Mouse (Mus musculus) hindbrain, embryonic 14.5 days (tissue): Measurements from ENCODE around the gene Sh3bgrl3. TPM values are rescaled to one million over a fixed set of nuclear protein-coding genes. Genes with fewer than 3 reads are reported as not detected.

Experiments used
- ATAC-seq: fragments of 200-750 bp; cut with Nextera tagmentation; 2 replicates; pipeline ENCODE4 v1.8.0; 2017; ENCODE audit warnings: moderate number of reproducible peaks, mild to moderate bottlenecking, moderate TSS enrichment, moderate library complexity; ENCODE audit not compliant: low FRiP score
- DNase-seq: peaks from one replicate; pipeline ENCODE4 v3.0.0-alpha.2; 2015; ENCODE audit warnings: low spot score
- H3K27ac ChIP-seq: fragments of 300-500 bp; sonication (generic); 2 replicates; pipeline ENCODE4 v1.5.1; 2014; ENCODE audit warnings: mild to moderate bottlenecking, moderate library complexity
- H3K27me3 ChIP-seq: fragments of 300-500 bp; sonication (generic); 2 replicates; pipeline ENCODE4 v1.6.1; 2014; ENCODE audit warnings: mild to moderate bottlenecking, low read length, mixed read lengths; ENCODE audit not compliant: control insufficient read depth, insufficient read depth
- H3K36me3 ChIP-seq: fragments of 300-500 bp; sonication (generic); replicated peaks from 2 replicates; pipeline ENCODE4 v1.6.1; 2014; ENCODE audit not compliant: control insufficient read depth, insufficient read depth
- H3K4me1 ChIP-seq: fragments of 300-500 bp; sonication (generic); replicated peaks from 2 replicates; pipeline ENCODE4 v1.6.1; 2014; ENCODE audit warnings: antibody characterized with exemption, low read length, mixed read lengths; ENCODE audit not compliant: control insufficient read depth, insufficient read depth
- H3K4me2 ChIP-seq: fragments of 300-500 bp; sonication (generic); replicated peaks from 2 replicates; pipeline ENCODE4 v1.6.1; 2014; ENCODE audit warnings: mild to moderate bottlenecking, moderate library complexity
- H3K4me3 ChIP-seq: fragments of 300-500 bp; sonication (generic); replicated peaks from 2 replicates; pipeline ENCODE4 v1.5.1; 2014; ENCODE audit warnings: mild to moderate bottlenecking, low read length
- H3K9ac ChIP-seq: fragments of 300-500 bp; sonication (generic); 2 replicates; pipeline ENCODE4 v1.6.1; 2014
- H3K9me3 ChIP-seq: fragments of 300-500 bp; sonication (generic); 2 replicates; pipeline ENCODE4 v1.6.1; 2016; ENCODE audit warnings: low read length; ENCODE audit not compliant: control insufficient read depth
- WGBS: fragments of 180-500 bp; shearing (Covaris S2); extraction: QIAGEN DNeasy Blood & Tissue Kit; methylation state at CpG from one replicate; pipeline ENCODE4 v1.1.7; 2014; 5-methylcytosine and 5-hydroxymethylcytosine counted together
- polyA plus RNA-seq: library from polyadenylated mRNA; unstranded; fragments of >200 nt; fragmentation: Nextera tagmentation; extraction: Ambion mirVana; gene quantifications from 2 replicates; pipeline ENCODE4 v1.2.1, GENCODE M21; 2014

The Sh3bgrl3 gene
- polyA plus RNA-seq, 1 experiment from 2014 or later, result 442 TPM

DNA sequence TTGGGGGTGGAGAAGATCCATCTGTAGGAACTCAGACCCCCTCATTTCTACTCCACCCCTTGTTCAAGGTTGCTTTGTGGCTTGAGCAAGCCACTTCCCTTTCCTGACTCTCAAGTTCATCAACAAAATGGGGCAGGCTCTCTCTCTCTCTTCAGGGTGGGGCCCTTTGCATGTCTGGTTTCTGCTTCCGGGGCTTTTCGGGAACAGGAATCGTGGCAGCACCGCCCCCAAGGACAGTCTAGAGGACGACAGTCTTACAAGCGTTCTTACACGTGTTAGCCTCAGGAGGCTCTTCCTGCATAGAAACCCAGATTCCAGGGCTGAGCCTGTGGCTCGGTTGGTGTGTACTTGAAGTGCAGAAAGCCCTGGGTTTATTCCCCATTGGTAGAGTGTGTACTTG lies 11.6 kb downstream of the Sh3bgrl3 start:
- no peaks in the 10 kb centered on the region for H3K27me3 ChIP-seq
- no peaks in the 10 kb centered on the region for H3K4me1 ChIP-seq
- no peak overlapping the region for H3K27ac ChIP-seq
- H3K9me3 ChIP-seq, result no peaks in the 10 kb centered on the region
- no peak overlapping the region for H3K9ac ChIP-seq
- H3K4me3 ChIP-seq, result no peak overlapping the region
- DNase-seq, result no peak
- no peaks in the 10 kb centered on the region for H3K36me3 ChIP-seq
- H3K4me2 ChIP-seq, result no peak overlapping the region
- 86% methylated on average over 8 of the region's 8 CpGs for WGBS
- ATAC-seq, result no peak

GRCm38 (mm10) chr4:134116501-134116900 lies 12.1 kb downstream of the Sh3bgrl3 start:
- Histone ChIP-seq H3K4me2 (no peak overlapping the region), H3K4me1 (no peaks in the 10 kb centered on the region), H3K27me3 (no peaks in the 10 kb centered on the region), H3K9me3 (no peaks in the 10 kb centered on the region), H3K9ac (no peak overlapping the region), H3K4me3 (no peak overlapping the region), H3K27ac (no peak overlapping the region), H3K36me3 (no peaks in the 10 kb centered on the region)
- 93% methylated on average over 2 of the region's 2 CpGs for WGBS
- DNase-seq, result no peak
- ATAC-seq, result no peak

GRCm38 (mm10) chr4:134115215-134116144 lies 13.1 kb downstream of the Sh3bgrl3 start:
- no peaks in the 10 kb centered on the region for H3K36me3 ChIP-seq
- WGBS, result 91% methylated on average over 16 of the region's 16 CpGs
- ATAC-seq, result no peak

GRCm38 (mm10) chr4:134114038-134114437 lies 14.6 kb downstream of the Sh3bgrl3 start:
- H3K27ac ChIP-seq, result no peak overlapping the region
- no peak overlapping the region for H3K4me3 ChIP-seq
- ATAC-seq (no peak), DNase-seq (no peak)
- no peaks in the 10 kb centered on the region for H3K27me3 ChIP-seq
- no peaks in the 10 kb centered on the region for H3K9me3 ChIP-seq
- no peak overlapping the region for H3K9ac ChIP-seq
- no peaks in the 10 kb centered on the region for H3K36me3 ChIP-seq
- no peaks in the 10 kb centered on the region for H3K4me1 ChIP-seq
- no peak overlapping the region for H3K4me2 ChIP-seq
- 86% methylated on average over 4 of the region's 4 CpGs for WGBS

More at GRCm38 (mm10) chr4:134115215-134116144, 13.1 kb downstream of the Sh3bgrl3 start:
- Histone ChIP-seq H3K27ac (no peak overlapping the region), H3K4me2 (no peak overlapping the region), H3K9me3 (no peaks in the 10 kb centered on the region), H3K4me1 (no peaks in the 10 kb centered on the region), H3K27me3 (no peaks in the 10 kb centered on the region), H3K4me3 (no peak overlapping the region), H3K9ac (no peak overlapping the region)
- DNase-seq, result no peak

GRCm38 (mm10) chr4:134113356-134113994 lies 15.1 kb downstream of the Sh3bgrl3 start:
- DNase-seq, result no peak
- Histone ChIP-seq H3K9ac (no peak overlapping the region), H3K36me3 (no peaks in the 10 kb centered on the region), H3K9me3 (no peaks in the 10 kb centered on the region), H3K4me1 (no peaks in the 10 kb centered on the region), H3K27me3 (no peaks in the 10 kb centered on the region), H3K4me2 (no peak overlapping the region), H3K4me3 (no peak overlapping the region), H3K27ac (no peak overlapping the region)
- WGBS, result 53% methylated on average over 10 of the region's 10 CpGs
- ATAC-seq, result no peak

DNA sequence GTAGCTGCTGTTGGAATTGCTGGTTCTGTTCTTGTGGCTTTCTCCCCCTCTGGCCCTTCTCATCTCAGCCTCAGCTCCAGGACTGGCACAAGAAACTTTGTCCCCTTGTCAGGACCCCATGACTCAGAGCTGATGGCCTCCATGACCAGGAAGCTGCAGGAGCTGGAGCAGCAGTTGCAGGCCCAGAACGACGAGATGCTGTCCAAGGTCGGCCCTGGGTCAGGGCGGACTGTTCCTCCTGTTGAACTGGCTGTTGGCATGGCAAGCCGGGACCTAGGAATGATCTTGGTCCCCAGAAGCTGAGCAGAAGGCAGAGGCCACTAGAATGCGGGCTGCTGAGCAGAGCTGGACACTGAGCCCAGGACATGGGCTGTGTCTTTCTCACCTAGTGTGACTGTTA lies 16.2 kb downstream of the Sh3bgrl3 start:
- 85% methylated on average over 6 of the region's 6 CpGs for WGBS
- no peak overlapping the region for H3K4me3 ChIP-seq
- DNase-seq (no peak), ATAC-seq (no peak)
- no peaks in the 10 kb centered on the region for H3K4me1 ChIP-seq
- H3K27me3 ChIP-seq, result no peaks in the 10 kb centered on the region
- H3K4me2 ChIP-seq, result no peak overlapping the region
- H3K36me3 ChIP-seq, result no peaks in the 10 kb centered on the region
- no peak overlapping the region for H3K27ac ChIP-seq
- H3K9me3 ChIP-seq, result no peaks in the 10 kb centered on the region
- H3K9ac ChIP-seq, result no peak overlapping the region

- Histone ChIP-seq H3K27me3 (no peaks in the 10 kb centered on the region), H3K36me3 (no peaks in the 10 kb centered on the region), H3K4me3 (no peak overlapping the region), H3K9me3 (no peaks in the 10 kb centered on the region), H3K4me1 (no peaks in the 10 kb centered on the region), H3K9ac (no peak overlapping the region), H3K27ac (no peak overlapping the region), H3K4me2 (no peak overlapping the region)
- ATAC-seq (no peak), DNase-seq (no peak)
- WGBS, result 49% methylated on average over 3 of the region's 3 CpGs
Measured at GRCm38 (mm10) chr4:134110653-134111052, 17.9 kb downstream of the Sh3bgrl3 start.

GRCm38 (mm10) chr4:134108196-134108595 lies 20.4 kb downstream of the Sh3bgrl3 start:
- Histone ChIP-seq H3K9ac (no peak overlapping the region), H3K27me3 (no peaks in the 10 kb centered on the region), H3K36me3 (no peaks in the 10 kb centered on the region), H3K4me3 (no peak overlapping the region), H3K4me1 (peaks cover 2% of the 10 kb centered on the region; the same call in 1 of the 2 replicates), H3K9me3 (no peaks in the 10 kb centered on the region), H3K4me2 (no peak overlapping the region), H3K27ac (no peak overlapping the region)
- DNase-seq (no peak), ATAC-seq (no peak)
- 72% methylated on average over 5 of the region's 5 CpGs for WGBS

DNA sequence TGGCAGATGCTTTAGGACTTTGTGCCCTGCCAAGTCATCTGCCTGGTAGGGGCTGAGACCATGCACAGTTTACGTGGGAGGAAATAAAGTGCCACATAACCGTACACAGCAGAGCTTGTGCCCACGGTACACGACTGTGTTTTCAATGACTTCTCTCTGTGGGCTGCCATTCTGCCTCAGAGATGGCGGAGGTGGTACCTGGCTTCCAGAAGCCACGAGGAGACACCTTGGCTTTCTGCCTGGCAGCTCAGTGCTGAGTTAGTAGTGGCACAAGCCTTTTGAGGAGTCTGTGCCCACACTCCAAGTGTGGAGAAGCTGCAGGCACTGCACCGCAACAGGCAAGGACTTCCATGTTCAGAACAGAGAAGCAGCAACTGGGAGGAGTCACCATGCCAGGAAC lies 20.9 kb downstream of the Sh3bgrl3 start:
- Histone ChIP-seq H3K27me3 (no peaks in the 10 kb centered on the region), H3K9me3 (no peaks in the 10 kb centered on the region), H3K36me3 (no peaks in the 10 kb centered on the region), H3K9ac (no peak overlapping the region), H3K4me1 (peaks cover 6% of the 10 kb centered on the region), H3K4me2 (no peak overlapping the region), H3K27ac (no peak overlapping the region), H3K4me3 (no peak overlapping the region)
- WGBS, result 85% methylated on average over 7 of the region's 7 CpGs
- DNase-seq (no peak), ATAC-seq (no peak)
